Mouse (Mus musculus): ENCODE results near the gene Sox5.

Sox5 gene

DNA sequence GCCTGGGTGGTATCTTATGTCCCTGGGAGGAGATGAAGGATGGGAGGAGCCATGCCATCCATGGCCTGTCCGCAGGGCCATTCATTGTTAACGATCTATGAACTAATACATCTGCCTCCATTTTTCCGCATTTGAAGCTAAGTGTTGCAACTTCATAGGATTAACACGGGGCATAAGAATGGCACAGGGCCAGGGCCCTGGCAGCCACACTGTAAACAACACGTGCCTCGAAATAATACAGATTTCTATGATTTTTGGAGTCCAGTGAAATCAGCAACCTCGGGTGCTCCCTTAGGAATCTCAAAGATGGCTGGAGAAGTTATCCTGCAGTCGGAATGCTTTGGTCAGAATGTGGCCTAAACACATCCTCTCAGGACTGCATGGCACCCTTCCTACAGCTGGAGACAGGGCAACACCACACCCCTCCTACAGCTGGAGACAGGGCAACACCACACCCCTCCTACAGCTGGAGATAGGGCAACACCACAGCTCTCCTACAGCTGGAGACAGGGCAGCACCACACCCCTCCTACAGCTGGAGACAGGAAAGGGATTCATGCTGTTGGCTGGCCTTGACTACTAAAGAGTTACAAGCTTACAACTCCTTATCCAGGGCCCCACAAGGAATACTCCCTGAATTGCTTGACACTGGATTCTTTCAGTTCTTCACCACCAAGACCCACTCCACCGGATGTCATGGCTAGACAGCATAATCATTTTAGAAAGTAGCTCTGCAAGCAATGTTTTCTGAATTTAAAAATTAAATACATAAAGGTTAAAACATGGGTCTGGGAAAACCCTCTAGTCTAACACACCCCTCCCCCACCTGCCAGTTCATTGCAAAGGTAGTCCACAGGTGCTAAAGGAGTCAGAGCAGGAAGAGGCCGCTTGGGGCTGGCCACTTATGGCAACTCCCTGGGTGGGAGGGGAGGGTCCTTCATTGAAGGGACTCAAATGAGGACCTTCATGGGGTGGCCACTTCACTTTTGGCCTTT, 122.4 kb downstream of the Sox5 start:
- DNase-seq (ENCODE audit: low read depth, low spot score), result no peak

DNA sequence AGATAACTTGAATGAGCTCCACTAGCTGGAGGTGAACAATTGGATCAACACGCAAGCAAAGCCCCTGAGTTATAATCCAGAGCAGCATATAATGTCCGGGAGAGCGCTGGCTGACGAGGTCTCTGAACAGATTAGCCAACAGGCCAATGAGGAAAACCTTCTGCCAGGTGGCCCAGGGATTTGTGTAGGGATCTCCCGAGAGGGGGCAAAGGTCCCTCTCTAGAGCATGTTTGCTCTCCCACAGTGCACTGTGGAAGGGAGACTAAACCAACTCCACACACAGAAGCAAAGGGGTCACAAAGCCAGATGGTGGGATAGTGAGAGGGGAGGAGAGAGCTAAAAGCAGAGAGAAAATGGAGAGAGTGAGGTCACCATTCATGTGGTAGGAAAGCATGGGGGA, 128.9 kb downstream of the Sox5 start:
- no peak for DNase-seq (ENCODE audit: low read depth, low spot score)

DNA sequence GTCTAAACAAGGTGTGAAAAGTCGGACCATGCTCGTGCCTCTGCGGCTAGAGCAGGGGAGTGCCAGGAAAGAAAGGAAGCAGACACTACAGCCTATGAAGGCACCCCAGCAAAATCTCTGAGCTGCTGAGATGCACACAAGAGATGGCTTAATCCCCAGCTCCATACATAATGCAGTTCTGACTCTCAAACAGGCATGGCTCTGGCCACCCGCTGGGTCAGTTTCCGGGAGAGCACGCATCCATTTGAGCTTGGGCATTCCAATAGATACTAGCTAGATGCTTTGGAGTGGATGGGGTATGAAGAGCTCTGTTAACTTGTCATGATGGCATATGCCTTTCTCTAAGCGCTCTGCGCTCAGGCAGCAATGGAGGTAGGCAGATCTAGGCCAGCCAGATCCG, 132.9 kb downstream of the Sox5 start:
- DNase-seq (ENCODE audit: low read depth, low spot score), result no peak

DNA sequence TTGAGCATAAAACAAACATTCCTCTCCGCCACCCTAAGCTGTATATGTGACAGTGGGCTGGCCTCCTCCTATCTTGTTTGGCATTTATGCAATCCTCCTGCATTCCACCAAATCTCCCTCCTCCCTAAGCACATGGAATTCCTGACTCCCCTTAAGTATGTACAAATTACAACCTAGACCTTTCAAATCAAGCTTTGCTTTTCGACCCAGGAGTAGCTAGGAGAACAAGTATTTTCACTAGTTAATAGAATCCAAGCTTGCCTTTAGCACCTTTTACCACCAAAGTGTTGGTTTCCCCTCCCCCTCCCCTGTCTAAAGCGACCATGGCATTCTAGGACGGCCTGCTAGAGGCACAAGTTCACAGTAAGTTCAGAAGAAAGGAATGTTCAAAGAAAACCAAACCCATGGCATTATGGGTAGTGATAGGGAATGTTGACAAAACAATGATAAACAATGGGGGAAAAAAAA, 133.6 kb downstream of the Sox5 start:
- DNase-seq (ENCODE audit: low read depth, low spot score), result no peak

DNA sequence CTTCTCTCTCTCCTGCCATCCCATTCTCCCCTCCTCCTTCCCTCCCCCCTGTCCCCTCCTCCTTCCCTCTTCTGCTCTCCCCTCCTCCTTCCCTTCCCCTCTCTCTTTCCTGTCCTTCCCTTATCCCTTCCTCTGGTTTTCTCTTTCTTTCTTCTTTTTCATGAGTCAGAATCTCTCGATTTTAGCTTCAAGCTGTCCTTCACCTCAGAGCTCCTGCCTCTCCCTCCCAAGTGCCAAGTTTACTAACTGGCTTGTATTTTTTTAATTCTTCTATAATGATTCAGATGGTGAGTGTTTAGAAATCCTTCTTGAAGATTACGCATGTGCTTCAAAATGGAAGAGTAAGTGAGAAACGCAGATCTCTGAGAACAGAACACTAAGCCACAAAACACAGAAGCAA, 135.4 kb downstream of the Sox5 start:
- DNase-seq (ENCODE audit: low read depth, low spot score), result no peak

DNA sequence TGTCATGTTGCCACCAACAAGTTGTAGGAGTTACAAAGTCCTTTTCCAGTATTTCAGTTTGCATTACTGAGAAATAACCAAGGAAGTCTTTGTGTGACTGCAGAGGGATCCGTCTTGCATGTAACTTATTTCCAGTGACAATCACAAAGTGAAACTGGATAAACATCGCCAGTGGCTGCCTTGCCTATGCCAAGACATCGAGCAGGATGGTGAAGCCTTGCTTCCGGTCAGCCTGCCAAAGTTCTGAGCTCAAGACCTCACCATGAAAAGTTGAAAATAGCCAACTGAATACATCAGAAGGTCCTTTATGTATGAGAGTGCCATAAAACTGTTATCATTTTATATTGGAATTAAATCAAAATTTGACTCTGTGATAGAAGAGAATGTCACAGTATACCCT, 136.0 kb downstream of the Sox5 start:
- DNase-seq (ENCODE audit: low read depth, low spot score), result no peak

DNA sequence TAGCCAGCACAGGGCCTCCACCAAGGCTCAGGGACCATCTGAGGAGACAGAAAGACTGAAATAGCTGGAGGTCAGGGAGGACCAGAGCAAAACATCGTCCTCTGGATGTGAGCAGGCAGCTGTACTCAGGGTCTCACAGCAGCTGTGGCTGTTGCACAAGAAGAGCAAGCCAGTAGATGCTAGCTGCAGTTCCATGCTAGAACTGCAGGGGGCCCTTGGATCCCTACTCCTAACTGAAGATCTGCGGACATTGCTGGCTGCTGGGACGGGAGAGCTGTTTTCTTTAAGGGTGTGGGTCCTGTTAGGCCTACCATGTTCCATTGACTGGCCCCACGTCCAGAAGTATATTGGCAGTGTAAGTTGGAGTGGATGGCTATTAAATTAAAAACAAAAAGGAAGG, 137.1 kb downstream of the Sox5 start:
- peak; percentile 53 for DNase-seq (ENCODE audit: low read depth, low spot score)

DNA sequence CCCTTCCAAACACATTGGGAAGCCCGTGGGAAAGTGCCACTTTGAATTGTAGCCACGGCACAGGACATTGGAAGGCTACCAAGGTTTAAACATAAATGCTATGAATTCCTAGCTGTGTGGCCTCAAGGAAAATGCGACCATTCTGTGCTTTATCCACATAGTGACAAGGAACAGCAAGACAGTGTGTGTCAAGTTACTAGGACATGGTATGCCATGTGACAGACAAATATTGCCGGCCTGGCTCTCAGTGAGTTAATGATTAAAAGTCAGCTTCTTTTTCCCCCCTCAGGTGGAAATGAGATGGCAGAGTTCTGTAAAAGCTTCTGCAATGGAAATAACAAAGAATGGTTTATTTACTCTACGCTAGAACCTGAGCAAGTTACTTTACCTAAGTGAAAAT, 138.2 kb downstream of the Sox5 start:
- no peak for DNase-seq (ENCODE audit: low read depth, low spot score)

DNA sequence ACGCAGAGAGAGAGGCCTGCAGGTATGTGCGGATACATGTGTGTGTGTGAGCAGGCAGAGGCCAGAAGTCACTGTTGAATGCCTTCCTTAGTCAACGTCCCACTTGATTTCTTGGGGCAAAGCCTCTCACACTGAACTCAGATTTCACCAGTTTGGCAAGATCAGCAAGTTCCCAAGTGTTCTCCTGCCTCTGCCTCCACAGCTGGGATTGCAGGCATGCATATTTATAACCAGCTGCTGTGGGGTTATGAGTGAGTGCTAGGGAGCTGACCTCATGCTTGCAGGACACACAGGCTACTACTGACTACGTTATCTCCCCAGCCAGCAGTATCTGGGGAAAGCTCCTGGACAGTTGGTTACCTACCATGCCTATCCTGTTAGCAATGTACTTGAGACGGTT, 139.9 kb downstream of the Sox5 start:
- peak; percentile 29 for DNase-seq (ENCODE audit: low read depth, low spot score)

DNA sequence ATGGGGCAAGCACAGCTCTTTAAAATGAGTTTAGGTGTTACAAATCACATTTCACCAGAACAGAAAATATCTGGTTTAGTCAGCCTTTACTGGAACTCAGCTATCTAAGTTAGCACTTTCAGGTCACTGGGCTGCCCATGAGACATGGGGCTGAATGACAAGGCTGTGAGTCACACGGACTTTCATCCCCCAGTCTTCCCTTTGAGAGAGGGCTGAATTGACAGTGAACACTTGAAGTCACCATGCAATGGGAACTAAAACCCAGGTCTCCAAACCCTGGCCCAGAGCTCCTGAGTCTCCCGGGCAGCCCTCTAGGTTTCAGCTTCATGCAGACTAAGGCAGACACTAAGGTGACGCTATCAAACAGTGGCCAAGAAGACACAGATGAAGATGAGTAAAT, 141.2 kb downstream of the Sox5 start:
- DNase-seq (ENCODE audit: low read depth, low spot score), result peak; percentile 84

DNA sequence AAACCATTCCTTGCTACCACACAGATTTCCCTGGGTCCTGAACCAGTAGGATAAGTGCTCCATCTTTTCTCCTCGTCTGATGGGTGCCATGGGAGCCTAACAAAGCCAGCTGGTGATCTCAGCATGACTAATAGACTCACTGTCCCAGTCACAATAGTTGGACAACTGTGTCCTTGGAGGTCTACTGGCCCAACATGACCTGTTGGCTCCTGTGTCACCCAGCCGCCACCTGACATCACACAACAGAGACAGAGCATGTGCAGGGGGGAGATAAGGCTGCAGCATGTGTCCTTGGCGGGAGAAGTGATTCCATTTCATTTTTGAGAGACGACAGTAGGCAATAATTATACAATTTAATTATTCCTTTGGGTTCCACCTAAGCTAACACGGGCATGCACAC, 143.2 kb downstream of the Sox5 start:
- DNase-seq (ENCODE audit: low read depth, low spot score), result no peak

DNA sequence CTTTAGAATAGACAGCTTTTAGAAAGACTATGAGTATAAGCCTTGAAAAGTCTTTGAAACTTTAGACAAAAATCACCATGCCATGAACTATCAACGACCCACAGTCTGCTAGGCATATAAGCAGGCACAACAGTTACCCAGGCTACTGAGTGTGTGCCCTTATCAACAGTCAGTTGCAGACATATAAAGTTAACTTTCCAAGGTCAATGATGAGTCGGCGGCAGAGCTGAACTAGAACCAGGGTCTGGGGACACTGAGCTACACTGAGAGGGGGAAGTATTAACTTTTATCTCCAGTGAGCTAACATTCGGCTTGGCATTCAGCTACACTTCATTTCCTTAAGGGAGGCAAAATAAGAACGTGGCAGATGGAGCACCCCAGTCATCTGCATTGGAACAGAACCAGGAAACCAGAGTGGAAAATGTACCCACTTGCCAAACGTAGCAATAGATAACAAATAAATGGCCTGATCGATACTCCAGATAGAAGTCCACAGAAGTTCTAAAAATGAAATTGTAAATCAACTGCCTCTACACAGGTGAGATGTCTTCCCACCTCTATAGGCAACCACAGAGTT, 154.2 kb downstream of the Sox5 start:
- DNase-seq (ENCODE audit: low read depth, low spot score), result no peak

DNA sequence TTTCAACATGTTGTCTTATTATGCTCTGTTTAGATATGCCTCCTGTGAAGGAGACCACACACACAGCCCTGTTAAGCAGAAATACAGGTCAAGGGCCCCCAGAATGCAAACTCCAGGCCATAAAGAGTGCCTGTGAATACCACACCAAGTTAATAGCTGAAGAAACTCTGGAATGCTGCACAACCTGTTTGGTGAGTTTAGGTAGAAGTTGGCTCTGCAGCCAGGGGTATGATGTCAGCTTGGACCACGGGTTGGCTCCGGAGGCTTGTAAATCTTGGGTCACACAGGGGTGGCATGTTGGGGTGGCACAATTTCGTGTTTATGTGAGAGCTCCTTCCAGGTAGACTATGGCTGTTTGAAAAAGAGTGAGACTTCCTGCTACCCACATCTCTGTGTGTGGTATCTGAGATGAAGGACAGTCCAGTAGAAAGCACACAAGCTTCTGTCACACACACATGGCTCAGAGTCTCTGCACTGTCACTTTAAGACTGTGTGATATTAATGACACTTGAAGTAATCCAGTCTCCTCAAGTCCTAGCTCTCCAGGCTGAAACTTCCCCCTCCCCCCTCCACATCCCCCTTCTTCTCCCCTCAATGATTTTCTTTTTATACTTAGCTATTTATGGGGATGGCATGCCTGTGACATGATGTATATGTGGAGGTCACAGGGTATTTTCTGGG, 160.5 kb downstream of the Sox5 start:
- no peak for DNase-seq (ENCODE audit: low read depth, low spot score)

DNA sequence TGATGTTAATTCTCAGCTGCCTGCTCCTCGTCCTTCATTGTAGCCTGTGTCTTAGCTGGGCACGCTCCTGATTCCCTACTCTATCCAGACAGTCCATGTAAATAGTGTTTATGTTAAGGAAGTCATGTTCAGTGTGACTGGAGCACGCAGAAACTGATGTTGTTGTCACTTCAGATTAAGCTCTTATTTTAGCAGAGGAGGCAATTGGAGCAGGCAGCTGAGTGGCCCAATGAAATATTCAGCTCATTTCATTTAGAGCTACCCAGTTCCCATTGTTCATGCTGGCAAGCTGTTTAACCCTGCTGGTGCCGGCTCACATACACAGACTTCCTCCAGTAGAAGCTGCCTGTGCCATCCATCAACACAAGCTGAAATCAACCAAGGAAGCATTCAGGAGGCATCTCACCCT, 170.4 kb downstream of the Sox5 start:
- DNase-seq (ENCODE audit: low read depth, low spot score), result no peak

DNA sequence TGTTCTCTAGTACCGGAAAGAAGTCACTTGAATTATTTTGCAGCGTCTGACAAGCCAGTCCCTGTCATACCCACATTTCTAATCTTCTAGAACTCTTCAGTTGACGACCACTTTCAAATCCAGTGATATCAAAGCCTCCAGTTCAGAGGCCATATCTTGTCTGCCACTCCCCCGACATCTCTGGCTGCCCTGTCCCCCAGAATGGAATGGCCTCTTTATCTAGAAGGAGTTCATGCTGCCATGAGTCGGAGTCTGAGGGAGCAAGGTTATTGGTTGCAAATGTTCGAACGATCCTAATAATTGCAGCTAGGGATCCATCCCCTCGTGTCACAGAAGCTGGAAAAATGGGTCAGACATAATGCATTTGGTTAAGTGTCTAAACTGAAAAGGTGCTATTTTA, 170.9 kb downstream of the Sox5 start:
- DNase-seq (ENCODE audit: low read depth, low spot score), result no peak

DNA sequence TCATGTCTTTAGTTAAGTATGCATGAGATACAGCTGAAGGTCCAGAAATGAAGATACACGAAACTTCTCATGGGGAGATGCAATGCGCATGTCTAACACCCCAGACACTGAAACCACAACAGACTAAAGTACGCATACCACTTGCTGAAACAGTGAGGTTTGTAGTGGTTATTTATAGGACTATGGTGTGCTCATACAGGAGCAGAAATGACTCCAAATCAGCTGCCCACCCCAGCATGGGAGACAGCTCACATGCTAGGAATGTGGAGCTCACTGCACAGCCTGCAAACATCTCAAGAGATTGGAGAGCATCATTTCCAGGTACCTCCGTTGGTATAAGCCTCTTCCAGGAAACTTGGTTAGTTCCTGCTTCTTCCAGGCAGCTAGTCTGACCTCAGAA, 178.9 kb downstream of the Sox5 start:
- peak; percentile 56 for DNase-seq (ENCODE audit: low read depth, low spot score)

DNA sequence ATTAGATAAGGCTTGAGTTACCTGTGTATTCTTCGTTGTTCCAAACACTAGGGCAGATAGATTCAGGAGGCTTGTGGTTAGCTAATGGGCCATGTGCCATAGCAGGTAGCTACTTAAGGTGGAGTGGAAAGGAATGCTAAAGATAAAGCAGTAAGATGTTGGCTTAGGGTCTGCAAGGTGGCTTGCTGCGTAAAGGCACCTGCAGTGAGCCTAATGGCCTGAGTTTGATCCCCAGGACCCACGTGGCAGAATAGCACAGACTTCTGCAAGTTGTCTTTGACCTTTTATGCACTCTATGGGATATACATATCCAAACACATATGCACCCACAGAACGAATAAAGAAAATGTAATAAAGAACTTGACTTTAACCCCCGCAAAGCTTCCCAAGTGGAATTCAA, 181.4 kb downstream of the Sox5 start:
- DNase-seq (ENCODE audit: low read depth, low spot score), result no peak

DNA sequence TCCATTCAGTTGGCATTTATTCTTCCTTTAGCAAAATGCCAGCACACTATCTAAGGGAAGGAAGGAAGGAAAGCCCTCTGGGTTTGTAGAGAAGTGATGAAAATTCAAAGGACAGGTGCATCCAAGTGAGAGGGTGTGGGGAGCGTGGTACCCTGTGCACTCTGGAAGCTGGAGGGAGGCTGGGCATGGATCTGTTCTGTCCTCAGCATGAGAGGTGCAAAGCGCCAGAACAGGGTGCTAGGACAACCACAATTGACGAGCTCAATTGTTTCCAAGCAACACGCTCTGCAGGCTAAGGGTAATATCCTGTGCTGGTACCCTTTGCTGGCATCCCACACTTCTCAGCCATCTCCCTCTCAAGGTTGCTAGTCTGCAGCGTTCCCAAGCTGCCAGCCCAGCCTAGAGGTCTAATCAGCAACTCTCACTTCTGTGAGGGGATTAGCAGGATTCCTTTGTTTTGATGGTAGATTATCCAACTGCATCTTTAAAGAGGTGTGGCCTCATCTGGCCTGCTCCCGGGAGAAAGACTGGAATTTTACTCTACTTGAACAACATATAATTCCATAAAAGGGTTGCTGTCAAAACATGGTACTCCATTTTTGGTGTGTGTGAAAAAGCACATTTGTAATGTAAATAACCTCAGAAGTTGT, 183.3 kb downstream of the Sox5 start:
- DNase-seq (ENCODE audit: low read depth, low spot score), result no peak

DNA sequence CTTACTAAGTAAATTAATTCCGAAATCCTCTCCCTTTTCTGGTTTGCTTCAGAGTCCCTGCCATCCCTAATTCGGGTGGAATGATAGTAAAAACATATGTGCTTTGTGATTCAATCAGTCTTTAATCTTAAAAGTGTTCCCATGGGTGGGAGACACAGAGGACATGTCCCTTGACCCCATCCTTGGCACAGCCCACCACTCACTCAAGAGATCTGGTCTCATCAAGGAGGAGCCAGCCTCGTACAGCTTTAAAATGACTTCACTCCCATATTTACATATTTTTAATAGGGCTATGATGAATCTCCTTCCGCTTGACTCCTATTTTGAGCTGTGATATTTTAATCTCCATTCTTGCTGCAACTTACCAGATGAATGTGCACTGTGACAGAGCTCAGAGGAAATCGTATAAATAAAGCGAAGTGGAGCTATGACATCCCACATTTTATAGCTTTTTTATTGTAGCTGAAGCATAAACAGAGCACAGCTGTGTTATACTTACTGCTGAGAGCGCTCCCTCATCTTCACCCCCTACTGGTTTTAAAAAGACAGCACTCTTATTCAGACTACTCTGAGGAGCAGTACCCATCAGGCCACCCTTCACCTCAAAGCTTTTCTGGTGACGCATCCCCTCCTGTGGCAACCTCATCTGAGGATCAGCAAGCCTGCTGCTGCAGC, 185.1 kb downstream of the Sox5 start:
- no peak for DNase-seq (ENCODE audit: low read depth, low spot score)

DNA sequence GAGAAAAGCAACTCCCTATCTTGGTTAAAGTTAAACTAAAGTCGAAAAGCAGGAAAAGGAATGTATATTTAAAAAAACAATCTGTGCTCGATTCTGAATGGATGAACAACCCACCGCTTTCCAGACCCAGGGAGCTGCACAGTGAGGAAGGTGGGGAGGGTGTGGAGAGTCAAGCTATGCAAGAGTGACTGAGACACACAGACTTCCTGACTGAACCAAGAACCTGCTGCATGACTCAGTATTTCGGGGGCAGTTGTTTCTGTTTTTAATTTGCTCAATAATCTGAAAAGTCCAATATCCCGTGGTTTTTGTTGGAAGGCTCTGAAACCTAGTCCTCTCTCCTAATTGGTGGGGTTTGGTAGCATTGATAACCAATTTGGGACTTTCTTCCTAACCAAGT, 196.9 kb downstream of the Sox5 start:
- DNase-seq (ENCODE audit: low read depth, low spot score), result peak; percentile 12

DNA sequence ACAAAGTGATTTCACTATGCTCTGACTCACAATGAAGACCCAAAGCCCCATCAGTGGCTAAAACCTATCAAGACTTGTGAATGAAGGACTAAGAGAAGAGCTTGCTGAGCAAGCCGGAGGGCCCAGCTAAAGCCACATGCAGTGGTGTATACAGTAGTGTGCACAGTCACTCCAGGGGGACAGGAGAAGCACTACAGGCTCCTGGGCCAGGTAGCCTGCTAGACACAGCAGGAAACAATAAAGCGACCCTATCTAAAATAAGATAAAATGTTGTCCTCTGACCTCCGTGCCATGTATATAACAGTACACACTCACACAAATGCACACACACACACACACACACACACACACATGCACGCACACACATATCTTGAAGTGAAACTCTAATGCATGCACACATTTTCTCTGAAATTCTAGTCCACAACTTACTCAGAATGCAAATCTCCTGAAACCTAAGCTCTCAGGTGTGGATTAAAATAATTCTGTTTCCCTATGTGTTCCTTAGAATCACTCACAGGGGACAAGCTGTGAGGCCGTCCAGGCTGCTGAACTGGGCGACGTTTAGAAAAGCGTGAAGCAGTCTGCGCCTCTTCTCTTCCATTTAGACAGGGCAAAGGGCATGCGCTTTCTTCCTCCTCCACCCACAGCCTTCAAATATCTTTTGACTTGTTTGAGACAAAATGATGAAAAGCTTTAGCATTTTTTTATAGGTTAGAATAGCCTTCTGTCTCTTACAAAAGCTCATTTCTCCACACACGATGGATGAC, 197.5 kb downstream of the Sox5 start:
- DNase-seq (ENCODE audit: low read depth, low spot score), result no peak
